Mouse (Mus musculus) megakaryocyte, embryonic 14.5 days (primary cell): ENCODE data around the gene Tbcc.

Source experiments
- FLI1 ChIP-seq: IDR thresholded peaks from 2 replicates; pipeline ENCODE4 v1.6.1; 2012; ENCODE audit warnings: low read length, inconsistent platforms, mixed read lengths
- GATA1 ChIP-seq: IDR thresholded peaks from 3 replicates; pipeline ENCODE4 v1.6.1; 2012; ENCODE audit warnings: mixed read lengths, low read length, inconsistent platforms, borderline replicate concordance

DNA sequence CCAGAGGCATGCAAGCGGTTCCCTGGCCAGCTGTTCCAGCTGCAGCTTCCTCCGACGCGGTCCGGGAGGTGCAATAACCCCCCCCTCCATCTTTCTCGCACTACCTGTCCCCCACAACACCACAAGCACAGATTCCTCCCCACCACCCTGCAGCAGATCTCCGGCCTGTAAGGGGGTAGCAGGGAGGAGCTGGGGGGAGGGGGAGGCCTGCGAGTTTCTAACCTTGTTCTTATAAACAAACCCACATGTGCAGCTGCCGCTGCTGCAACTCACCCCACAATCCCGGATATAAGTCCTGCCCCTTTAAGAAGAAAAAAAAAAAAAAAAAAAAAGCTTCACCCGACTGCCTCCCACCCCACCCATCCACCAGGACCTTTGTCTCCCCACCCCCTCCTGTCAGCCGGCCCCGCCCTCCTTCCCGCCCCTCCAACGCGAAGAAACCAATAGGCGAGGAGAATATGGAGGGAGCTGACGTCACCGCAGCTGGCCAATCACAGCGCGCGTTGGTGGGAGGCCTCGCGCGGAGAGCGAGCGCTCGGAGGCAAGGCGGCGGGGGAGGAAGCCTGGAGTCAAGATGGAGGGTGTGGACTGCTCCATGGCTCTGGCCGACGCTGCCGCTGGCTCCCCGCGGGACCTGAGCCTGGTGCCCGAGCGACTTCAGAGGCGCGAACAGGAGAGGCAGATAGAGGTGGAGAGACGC lies at the start of gene Tbcc:
- TF ChIP-seq FLI1 (no peak), GATA1 (no peak)
